Mouse (Mus musculus): ENCODE measurements around the gene Cd4. TPM values are rescaled to one million over a fixed set of nuclear protein-coding genes. Genes with fewer than 3 reads are reported as not detected.
"Not testable (repeated sequence)": the region's sequence is repeated elsewhere in the genome, so short reads cannot be mapped to it uniquely, and the experiment has no call there.

Cd4 gene
- polyA plus RNA-seq, 1 experiment: 682 TPM

DNA sequence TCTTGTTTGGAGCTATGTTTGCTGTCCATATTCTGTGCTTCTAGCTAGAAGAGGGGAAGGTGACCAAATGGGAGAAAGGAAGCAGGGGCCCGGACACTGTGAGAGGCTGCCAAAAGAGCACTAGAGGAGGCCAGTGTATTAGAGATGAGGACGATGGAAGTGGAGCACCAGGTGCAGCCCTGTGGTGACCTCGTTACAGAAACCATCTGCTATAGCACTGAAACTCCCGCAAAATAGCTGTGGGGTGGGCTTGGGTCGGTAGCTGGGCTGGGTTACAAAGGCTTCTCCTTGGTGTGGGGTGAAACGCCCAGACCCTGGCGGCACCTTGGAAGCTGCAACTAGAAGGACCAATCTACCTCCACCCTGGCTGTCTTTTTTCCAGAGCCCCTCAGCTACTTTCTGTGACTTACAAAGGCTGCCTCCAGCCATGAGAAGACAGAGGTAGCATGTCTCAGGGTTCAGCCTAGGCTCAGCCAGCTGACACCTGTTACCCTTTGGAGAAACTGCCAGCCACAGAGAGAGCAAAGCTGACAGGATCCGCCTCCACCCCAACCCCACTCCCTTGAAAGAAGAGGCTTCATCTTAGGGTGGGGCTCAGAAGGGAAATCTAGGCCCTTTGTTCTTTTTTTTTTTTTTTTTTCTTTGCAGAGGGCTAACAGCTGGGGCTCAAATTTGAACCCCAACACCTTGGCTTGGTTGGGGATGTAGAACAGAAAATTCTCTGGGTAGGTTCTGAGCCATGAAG lies 12.2 kb upstream of the Cd4 start:
- WGBS: 61% methylated on average over 8 of the region's 8 CpGs
- H3K27ac ChIP-seq (ENCODE audit: insufficient read depth, low read depth, low read length): no peak overlapping the region; the same call in 1 of the 2 replicates
- H3K4me1 ChIP-seq (ENCODE audit: control insufficient read depth, insufficient read depth, low read length): peaks cover 11% of the 10 kb centered on the region
- TF ChIP-seq POLR2A (IDR thresholded peaks at IDR 0.05; ENCODE audit: insufficient read depth, low read depth, low read length) (no peak), CTCF (IDR thresholded peaks at IDR 0.05; ENCODE audit: insufficient read depth, low read depth, low read length) (no peak)
- H3K4me3 ChIP-seq (ENCODE audit: insufficient read depth, low read depth, low read length): no peak overlapping the region

DNA sequence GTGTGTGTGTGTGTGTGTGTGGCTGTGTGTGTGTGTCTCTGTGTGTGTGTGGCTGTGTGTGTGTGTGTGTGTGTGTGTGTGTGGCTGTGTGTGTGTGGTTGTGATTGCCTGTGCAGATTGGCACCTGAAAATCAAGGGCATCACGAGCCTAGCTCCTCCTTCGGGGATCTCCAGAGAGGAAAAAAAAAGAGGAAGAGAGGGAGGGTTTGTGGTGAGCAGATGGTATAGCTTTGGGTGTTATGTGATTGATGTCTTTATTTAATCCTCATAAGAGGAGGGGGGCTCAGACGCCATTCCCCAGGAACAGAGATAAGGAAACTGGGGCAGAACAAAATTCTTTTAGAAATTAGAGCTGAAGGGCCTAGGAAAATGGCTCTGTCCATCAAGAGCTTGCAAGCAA lies 10.3 kb upstream of the Cd4 start:
- Histone ChIP-seq H3K4me1 (ENCODE audit: control insufficient read depth, insufficient read depth, low read length) (peaks cover under 1% of the 10 kb centered on the region; the same call in 1 of the 2 replicates), H3K4me3 (ENCODE audit: insufficient read depth, low read depth, low read length) (no peak overlapping the region), H3K27ac (ENCODE audit: insufficient read depth, low read depth, low read length) (no peak overlapping the region)
- TF ChIP-seq CTCF (IDR thresholded peaks at IDR 0.05; ENCODE audit: insufficient read depth, low read depth, low read length): no peak
- no peak for TF ChIP-seq POLR2A (IDR thresholded peaks at IDR 0.05; ENCODE audit: insufficient read depth, low read depth, low read length)
- WGBS: 78% methylated on average over 3 of the region's 3 CpGs

DNA sequence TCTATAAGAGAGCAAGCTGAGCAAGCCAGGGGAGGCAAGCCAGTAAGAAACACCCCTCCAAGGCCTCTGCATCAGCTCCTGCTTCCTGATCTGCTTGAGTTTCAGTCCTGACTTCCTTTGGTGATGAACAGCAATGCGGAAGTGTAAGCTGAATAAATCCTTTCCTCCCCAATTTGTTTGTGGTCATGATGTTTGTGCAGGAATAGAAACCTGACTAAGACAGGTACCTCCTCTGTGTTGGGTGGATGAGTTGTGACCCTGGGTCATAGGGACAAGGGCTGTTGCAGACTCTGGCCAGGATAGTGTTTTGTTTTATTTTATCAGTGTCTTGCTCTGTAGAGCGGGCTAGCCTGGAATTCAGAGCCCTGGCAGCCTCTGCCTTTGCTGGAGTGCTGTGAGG lies 6.1 kb upstream of the Cd4 start:
- WGBS: 86% methylated on average over 2 of the region's 2 CpGs
- not testable (repeated sequence) for H3K27ac ChIP-seq (ENCODE audit: insufficient read depth, low read depth, low read length); H3K4me1 ChIP-seq (ENCODE audit: control insufficient read depth, insufficient read depth, low read length); H3K4me3 ChIP-seq (ENCODE audit: insufficient read depth, low read depth, low read length)

DNA sequence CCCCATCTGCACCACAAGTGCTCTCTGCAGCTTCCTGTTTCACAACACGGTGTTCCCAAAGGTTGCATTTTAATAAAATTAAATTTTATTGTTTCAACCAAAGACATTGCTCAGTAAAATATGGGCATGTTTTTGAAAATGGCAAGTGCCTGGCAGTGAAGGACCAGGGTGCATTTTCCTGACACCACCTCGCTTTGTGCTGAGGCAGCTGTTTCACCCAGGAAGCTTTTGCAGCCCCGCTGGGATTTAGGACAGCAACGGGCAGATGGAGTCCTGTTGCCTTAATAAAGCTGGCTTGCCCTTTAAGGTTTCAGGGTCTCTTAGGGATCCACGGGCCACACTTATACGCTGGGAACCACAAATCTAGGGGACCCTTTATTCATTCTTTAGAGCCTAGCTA lies 3.0 kb upstream of the Cd4 start:
- 74% methylated on average over 6 of the region's 6 CpGs for WGBS
- TF ChIP-seq POLR2A (IDR thresholded peaks at IDR 0.05; ENCODE audit: insufficient read depth, low read depth, low read length) (no peak), CTCF (IDR thresholded peaks at IDR 0.05; ENCODE audit: insufficient read depth, low read depth, low read length) (no peak)
- Histone ChIP-seq H3K27ac (ENCODE audit: insufficient read depth, low read depth, low read length) (no peak overlapping the region), H3K4me3 (ENCODE audit: insufficient read depth, low read depth, low read length) (no peak overlapping the region), H3K4me1 (ENCODE audit: control insufficient read depth, insufficient read depth, low read length) (no peaks in the 10 kb centered on the region)

DNA sequence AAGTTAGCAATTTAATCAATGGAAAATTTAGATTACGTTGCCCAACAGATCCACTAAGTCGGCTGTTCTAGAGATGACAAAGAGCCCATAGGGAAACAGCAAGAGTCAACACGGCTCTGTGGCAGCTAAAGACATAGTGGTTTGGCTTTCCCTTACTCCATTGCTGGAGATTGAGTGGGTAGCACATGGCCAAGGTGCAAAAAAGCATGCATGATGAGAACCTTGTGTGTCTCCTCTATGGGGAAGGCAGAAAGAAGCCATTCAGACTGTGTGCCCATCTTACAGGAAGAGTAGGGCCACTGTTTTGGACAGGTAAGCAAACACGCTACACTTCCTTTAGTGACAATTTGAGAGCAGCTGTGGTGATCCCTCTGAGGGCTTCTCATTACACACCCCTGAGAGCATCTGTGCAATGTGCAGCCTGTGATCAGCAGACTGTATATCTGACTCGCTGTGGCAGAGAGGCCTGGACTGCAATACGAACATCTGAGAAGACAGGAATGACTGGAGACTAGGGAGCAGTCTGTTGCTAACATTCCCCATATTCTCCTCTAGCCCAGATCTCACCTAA lies 619 bp upstream of the Cd4 start:
- TF ChIP-seq CTCF (IDR thresholded peaks at IDR 0.05; ENCODE audit: insufficient read depth, low read depth, low read length) (no peak), POLR2A (IDR thresholded peaks at IDR 0.05; ENCODE audit: insufficient read depth, low read depth, low read length) (no peak)
- Histone ChIP-seq H3K4me1 (ENCODE audit: control insufficient read depth, insufficient read depth, low read length) (0 out of 2 replicates have a peak, but pooled peaks cover 5% of the 10 kb centered on the region), H3K27ac (ENCODE audit: insufficient read depth, low read depth, low read length) (no peak overlapping the region; the same call in 1 of the 2 replicates), H3K4me3 (ENCODE audit: insufficient read depth, low read depth, low read length) (no peak overlapping the region)
- 93% methylated on average over 6 of the region's 6 CpGs for WGBS

DNA sequence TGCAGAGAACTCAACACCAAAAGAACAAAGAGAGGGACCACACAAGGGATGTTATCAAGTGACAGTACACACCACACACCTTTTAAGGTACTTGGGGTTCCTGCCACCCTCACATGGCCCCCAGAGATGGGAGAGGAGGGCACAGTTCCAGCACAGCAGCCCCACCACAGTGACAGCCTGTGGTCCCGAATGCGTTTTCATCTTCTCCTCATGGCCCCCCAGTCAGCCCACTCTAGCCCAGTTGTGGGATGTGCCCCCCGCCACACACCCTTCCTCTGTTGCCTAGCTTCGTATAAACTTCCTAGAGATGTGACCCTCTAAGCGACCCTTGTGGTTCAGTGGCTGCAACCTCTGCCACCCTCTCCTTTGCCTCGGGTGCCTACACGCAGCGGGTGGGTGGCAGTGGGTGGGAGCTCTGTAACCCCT lies 2.1 kb downstream of the Cd4 start:
- 95% methylated on average over 8 of the region's 8 CpGs for WGBS
- no peak overlapping the region for H3K27ac ChIP-seq (ENCODE audit: insufficient read depth, low read depth, low read length)
- TF ChIP-seq POLR2A (IDR thresholded peaks at IDR 0.05; ENCODE audit: insufficient read depth, low read depth, low read length): no peak
- no peak for TF ChIP-seq CTCF (IDR thresholded peaks at IDR 0.05; ENCODE audit: insufficient read depth, low read depth, low read length)
- 0 out of 2 replicates have a peak, but pooled peaks cover 5% of the 10 kb centered on the region for H3K4me1 ChIP-seq (ENCODE audit: control insufficient read depth, insufficient read depth, low read length)
- no peak overlapping the region for H3K4me3 ChIP-seq (ENCODE audit: insufficient read depth, low read depth, low read length)

DNA sequence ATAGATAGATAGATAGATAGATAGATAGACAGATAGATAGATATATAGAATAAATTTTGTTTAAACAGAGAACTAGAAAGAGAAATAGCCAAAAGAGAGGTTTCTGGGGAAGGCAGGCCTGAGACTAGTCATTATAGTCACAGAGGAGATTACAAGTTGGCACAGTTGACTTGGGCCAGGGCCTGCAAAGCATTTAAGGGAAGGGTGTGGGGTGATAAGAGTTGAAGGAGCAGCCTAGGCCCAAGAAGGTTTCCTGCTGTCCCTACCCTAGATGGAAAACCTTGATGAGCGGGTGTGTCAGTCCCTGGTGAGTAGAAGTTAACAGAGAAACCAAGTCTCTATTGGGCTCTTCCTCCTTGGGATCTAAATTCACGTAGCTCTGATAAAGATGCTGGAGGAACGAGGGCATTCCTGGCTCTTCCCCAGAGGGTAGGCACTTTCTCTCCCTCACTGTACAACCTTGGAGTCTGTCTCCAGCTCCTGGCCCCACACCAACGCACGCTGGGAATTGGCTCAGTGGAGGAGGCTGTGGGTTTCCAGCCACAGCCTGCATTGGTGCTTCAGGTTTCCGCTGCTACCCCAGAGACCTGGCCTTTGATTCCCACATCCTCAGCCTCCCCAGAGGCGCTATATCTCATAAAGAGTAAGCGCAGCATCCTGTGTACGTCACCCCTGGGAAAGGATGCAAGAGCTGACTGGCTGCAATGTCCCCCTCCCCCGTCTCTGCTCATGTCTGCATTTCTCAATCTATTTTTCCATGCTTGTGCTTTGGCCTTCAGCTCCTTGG lies 3.1 kb downstream of the Cd4 start:
- 70% methylated on average over 10 of the region's 10 CpGs for WGBS
- H3K4me3 ChIP-seq (ENCODE audit: insufficient read depth, low read depth, low read length): no peak overlapping the region
- H3K4me1 ChIP-seq (ENCODE audit: control insufficient read depth, insufficient read depth, low read length): 0 out of 2 replicates have a peak, but pooled peaks cover 5% of the 10 kb centered on the region
- TF ChIP-seq CTCF (IDR thresholded peaks at IDR 0.05; ENCODE audit: insufficient read depth, low read depth, low read length): no peak
- TF ChIP-seq POLR2A (IDR thresholded peaks at IDR 0.05; ENCODE audit: insufficient read depth, low read depth, low read length): no peak
- H3K27ac ChIP-seq (ENCODE audit: insufficient read depth, low read depth, low read length): no peak overlapping the region

DNA sequence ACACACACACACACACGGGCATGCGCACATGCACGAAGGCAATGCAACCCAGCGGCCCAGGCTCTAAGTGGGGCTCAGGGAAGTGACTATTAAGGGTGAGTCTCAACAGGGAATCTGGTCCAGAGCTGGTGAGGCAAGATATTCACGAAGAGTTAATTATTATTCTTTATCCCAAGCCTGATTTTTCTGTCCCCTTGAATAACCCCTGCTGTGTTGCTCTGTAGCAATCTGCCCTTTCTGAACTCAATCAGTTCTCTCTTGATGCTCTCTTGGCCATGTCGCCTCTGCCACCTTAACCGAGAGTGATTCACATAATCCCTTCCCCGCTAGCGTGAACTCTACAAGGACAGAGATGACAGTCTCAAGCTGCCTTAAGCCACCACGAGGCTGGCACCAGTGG lies 4.7 kb downstream of the Cd4 start:
- Histone ChIP-seq H3K27ac (ENCODE audit: insufficient read depth, low read depth, low read length) (no peak overlapping the region), H3K4me1 (ENCODE audit: control insufficient read depth, insufficient read depth, low read length) (0 out of 2 replicates have a peak, but pooled peaks cover 5% of the 10 kb centered on the region), H3K4me3 (ENCODE audit: insufficient read depth, low read depth, low read length) (no peak overlapping the region)
- WGBS: 75% methylated on average over 10 of the region's 10 CpGs
- no peak for TF ChIP-seq CTCF (IDR thresholded peaks at IDR 0.05; ENCODE audit: insufficient read depth, low read depth, low read length)
- TF ChIP-seq POLR2A (IDR thresholded peaks at IDR 0.05; ENCODE audit: insufficient read depth, low read depth, low read length): no peak

DNA sequence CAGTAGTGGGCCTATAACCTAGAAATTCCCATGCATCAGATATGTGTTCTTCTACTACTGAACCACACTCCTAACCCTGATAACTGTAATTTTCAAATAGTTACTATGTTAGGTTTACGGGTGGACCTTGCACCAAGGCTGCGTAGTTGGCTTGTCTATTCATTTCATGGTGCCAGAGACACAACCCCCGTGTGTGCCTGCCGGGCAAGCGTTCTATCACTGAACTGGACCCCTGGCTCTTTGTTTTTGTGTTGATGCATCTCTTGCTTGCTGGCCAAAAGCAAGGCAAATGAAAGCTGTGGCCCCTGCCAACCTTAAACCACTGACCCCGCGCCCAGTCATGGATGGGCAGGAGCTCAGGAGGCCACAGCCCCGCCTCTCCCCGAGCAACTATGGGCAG lies 6.2 kb downstream of the Cd4 start:
- H3K4me1 ChIP-seq (ENCODE audit: control insufficient read depth, insufficient read depth, low read length): 0 out of 2 replicates have a peak, but pooled peaks cover 5% of the 10 kb centered on the region
- no peak overlapping the region for H3K4me3 ChIP-seq (ENCODE audit: insufficient read depth, low read depth, low read length)
- 87% methylated on average over 9 of the region's 9 CpGs for WGBS
- no peak overlapping the region for H3K27ac ChIP-seq (ENCODE audit: insufficient read depth, low read depth, low read length)
- no peak for TF ChIP-seq POLR2A (IDR thresholded peaks at IDR 0.05; ENCODE audit: insufficient read depth, low read depth, low read length)
- TF ChIP-seq CTCF (IDR thresholded peaks at IDR 0.05; ENCODE audit: insufficient read depth, low read depth, low read length): no peak
